Mouse (Mus musculus) cerebellum, adult 18-20 months (tissue): ENCODE data around the gene Itgb4.
"Not testable (repeated sequence)": the region's sequence is repeated elsewhere in the genome, so short reads cannot be mapped to it uniquely, and the experiment has no call there.

ENCODE experiments used
- DNase-seq, 2 experiments: peaks; one replicate each; pipeline ENCODE4 v3.0.0; 2021

The Itgb4 gene

GRCm38 (mm10) chr11:116010948-116011347 lies 36.4 kb downstream of the Itgb4 start:
- DNase-seq, result no peak

GRCm38 (mm10) chr11:116011529-116012261 lies 37.2 kb downstream of the Itgb4 start:
- DNase-seq, result no peak

DNA sequence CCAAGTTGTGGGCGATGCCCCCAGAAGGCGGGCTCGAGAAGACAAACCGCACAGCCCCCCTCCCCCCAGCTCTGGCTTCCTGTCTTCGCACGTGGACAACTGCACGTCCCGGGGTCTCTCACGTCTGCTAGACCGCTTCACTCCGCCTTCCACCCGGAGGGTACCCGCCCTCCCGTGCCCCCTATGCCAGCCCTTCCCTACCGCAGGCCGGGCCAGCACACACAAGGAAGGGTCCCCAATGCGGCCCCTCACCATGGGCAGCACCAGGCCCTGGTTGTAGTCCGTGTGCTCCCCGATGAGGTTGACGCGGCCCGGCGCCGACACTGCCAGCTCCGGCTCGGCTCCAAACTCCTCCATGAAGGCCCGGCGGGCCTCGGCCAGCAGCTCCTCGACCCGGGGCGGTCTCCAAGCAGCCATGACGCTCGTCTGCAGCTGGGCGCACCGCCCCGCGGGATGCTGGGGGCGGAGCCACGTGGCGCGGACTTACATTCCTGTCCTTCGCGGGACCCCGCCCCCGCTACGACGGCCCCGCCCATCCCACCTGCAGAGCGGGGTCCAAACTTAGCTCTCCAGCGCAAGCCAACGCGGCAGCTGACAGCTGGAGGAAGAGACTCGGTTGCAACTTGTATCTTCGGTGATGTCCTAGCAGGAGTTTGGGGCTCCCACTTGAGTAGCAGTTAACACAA lies 37.9 kb downstream of the Itgb4 start, which contains the start of gene Galk1:
TSS of gene Galk1 (minus strand) at position 458 of the 686 bp plus-strand sequence.
- peak; percentile 65 to 74 for DNase-seq

- DNase-seq, result no peak
These were observed 40.3 kb downstream of the Itgb4 start for GRCm38 (mm10) chr11:116014821-116015220.

DNA sequence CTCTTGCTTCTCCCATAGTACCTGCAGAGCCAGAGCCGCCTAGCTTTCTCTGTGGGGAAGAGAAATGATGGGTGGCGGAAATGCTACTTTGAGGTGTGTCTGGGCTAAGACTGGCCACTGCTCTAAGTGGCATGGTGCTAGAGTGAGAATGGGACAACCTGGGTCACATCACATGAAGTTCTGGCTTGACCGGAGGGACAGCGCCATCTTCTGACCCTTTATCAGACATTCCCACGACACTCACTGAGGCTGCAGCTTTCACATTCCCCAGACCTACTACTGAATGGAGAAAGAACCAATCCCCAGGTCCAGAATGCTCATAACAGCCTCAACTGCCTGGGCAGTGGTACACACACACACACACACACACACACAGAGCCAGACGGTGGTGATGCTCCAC lies 43.6 kb downstream of the Itgb4 start:
- peak; percentile 69 to 70 for DNase-seq

DNA sequence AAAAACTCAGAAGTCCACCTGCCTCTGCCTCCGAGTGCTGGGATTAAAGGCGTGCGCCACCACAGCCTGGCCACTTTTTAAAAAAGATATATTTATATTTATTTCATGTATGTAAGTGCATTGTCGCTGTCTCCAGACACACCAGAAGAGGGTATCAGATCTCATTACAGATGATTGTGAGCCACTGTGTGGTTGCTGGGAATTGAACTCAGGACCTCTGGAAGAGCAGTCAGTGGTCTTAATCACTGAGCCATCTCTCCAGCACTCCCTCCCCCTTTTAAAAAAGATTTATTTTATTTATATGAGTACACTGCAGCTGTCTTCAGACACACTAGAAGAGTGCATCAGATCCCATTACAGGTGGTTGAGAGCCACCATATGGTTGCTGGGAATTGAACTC lies 44.4 kb downstream of the Itgb4 start:
- DNase-seq, result not testable (repeated sequence)

GRCm38 (mm10) chr11:116019360-116019791 lies 44.9 kb downstream of the Itgb4 start:
- no peak for DNase-seq

- DNase-seq, result no peak
These were observed 45.5 kb downstream of the Itgb4 start for GRCm38 (mm10) chr11:116019976-116020411.

DNA sequence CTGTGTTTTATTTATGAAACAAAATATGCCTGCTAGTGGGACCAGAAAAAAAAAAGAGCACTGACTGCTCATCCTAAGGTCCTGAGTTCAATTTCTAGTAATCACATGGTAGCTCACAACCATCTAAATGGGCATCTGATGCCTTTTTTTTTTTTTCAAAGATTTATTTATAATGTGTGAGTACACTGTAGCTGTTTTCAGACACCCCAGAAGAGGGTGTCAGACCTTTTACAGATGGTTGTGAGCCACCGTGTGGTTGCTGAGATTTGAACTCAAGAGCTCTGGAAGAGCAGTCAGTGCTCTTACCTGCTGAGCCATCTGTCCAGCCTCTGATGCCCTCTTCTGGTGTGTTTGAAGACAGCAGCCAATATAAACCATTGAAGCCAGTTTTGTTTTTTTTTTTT lies 46.0 kb downstream of the Itgb4 start:
- no peak for DNase-seq

DNA sequence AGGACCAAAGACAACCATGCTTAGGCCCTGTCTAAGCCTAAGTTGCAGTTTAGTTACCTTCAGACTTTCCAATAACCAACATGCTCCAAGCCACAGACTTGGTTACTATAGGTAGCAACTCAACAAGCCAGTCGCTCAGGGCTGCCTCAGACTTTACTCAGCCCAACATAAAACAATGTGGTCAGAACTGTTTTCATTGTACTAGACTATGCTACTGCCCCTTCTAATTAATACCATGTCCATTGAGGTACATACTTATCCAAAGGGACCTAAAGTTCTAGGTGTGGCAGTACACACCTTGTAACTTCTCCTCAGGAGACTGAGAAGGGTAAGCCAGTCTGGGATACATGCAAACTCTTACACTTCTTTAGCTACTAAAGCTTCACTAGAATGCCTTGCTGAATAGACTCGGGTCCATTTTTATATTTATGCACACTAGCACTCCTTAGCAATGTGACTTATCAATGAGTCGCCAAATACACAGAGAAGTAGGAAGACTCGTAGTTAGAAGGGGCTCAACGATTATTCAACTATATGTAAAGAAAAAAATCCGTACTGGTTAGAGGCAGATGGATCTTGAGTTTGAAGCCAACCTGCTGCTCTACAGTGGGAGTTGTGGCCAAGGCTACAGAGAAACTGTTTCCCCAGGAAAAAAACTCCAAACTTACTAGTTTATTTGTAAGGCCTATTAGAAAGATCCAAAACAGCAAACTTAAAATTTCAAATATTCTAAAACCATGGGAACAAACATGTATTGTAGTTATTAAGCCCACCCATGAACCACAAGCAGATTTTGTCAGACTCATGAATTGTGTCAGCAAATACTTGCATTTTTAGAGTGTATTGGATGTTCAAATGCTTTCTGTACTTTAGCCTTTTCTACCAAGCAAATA lies 47.1 kb downstream of the Itgb4 start:
- DNase-seq, result no peak

DNA sequence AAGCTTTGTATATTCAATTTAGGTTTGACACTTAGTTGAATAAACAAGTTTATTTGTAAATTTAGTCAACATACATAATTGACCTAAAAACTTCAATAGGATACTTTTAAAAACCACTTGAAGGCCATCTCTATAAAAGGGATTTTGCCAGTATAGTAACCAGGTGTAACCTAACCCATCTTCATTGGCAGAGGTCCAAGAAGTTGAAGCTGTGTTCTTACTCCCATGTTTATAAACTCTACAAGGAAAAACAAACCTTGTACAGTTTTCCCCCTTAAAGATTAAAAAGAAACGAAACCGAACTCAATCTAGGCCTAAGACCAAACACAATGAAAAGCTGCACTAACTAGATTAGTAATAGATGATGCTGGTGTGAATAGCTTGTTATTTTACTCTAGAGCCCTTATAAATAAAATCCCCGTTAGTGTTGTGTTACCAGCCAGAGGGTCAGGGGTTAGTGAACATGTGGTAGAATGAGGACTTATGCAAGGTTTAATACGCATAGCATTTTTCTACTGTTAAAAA lies 47.8 kb downstream of the Itgb4 start:
- no peak for DNase-seq

DNA sequence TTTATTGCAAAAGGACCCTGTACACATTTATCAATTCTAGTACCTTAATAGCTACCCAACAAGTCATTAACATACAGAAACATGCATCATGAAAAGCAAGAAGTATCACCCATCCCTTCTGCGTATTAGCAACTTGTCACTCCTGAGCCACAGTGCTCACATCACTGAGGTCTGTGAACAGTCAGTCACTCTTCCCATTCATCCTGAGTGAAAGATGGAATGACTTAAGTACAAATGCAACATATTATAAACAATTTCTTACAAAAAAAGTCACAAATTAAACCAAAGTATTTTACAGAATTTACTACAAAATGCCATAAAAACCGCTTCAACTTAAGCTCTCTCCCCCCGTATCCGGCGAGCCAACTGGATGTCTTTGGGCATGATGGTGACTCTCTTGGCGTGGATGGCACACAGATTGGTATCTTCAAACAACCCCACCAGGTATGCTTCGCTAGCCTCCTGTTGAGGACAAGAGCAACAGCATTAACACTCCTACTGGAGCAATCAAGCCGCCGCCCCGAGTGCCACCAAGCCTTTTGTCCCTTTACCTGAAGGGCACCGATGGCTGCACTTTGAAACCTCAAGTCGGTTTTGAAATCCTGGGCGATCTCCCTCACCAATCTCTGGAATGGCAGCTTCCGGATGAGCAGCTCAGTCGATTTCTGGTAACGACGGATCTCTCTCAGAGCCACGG lies 48.7 kb downstream of the Itgb4 start:
- DNase-seq, result not testable (repeated sequence)

DNA sequence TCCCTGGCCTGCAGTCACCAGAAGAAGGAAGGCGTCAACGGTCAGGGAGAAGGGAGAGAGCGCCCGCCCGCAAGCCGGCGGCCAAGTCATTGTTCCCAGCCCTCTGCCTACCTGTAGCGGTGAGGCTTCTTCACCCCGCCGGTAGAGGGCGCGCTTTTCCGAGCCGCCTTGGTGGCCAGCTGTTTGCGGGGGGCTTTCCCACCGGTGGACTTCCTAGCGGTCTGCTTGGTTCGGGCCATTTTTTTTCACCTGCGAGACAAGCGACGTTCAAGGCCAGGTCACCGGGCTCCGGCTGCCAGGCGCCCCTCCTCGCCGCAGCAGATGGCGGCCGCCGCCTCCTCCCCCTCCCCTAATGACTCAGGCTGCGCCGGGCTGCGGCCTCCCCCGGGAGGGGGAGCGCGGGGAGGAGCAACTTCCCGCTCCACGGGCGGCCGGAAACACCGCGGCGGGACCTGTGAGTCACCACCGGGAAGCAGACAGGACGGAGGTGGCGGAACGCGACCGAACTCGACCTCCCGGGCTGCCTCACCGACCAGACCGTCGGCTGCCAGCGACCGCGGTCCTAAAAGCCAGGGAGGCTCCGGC lies 49.4 kb downstream of the Itgb4 start:
- DNase-seq, result peak; percentile 85 to 88

- DNase-seq, result peak; percentile 91 to 97
These were observed 49.9 kb downstream of the Itgb4 start for GRCm38 (mm10) chr11:116024356-116024808.

- no peak for DNase-seq
These were observed 50.7 kb downstream of the Itgb4 start for GRCm38 (mm10) chr11:116025056-116025845.

DNA sequence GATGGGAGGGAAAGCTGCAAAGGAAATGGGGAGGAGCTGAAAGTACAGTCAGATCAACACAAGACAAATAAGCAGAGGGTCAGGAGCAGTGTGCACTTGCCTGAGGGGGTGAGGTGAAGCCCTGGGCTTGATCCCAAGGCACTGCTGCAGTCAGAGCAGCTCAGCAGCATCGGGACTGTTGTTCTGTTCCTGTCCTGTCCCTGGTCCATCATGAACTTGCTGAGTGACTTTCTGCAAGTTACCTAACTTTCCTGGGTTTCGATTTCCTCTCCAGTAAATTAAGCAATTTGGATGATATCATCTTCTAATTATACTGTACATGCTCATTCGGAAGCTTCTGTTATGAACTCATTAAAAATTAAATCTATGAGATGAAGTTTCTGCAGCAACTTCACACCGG lies 53.2 kb downstream of the Itgb4 start, which contains the start of gene H3f3b:
TSS of gene H3f3b (minus strand) at position 207 of the 400 bp plus-strand sequence.
- DNase-seq, result no peak

- no peak for DNase-seq
These were observed 53.8 kb downstream of the Itgb4 start for GRCm38 (mm10) chr11:116028177-116028865.

DNA sequence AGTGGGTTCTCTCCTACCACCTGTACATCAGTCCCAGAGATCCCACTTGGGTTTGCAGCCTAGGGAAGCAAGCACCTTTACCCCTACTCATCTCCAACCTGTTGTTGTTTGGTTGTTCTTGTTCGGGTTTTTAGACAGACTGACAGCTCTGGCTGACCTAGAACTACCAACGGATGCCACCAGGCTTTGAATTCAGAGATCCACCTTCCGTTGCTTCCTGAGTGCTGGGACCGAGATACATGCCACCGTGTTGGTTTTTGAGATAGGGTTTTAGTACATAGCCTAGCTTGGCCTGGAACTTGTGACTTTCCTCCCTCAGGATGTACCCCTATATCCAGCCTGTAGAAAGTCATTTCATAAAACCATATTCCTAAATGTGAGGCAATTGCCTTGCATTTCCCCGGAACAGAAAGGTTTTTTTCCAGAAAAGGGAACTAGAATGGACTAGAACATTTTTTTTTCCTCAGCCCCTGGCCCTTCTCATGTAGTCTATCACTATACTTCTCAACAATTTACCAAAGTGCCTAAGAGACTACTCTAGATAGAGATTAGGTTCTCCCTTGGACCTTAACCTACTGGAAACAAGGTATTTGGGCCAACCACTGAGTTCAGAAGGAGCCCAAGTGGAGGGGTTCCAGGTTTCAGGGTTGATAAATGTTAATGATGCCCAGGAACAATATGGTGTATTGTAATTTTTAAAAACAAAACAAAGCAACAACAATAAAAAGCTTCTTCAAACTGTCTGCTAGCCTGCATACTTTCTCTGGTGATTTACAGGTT lies 54.8 kb downstream of the Itgb4 start:
- DNase-seq, result no peak
